Mouse (Mus musculus): ENCODE data around the gene Eci3. TPM values are rescaled to one million over a fixed set of nuclear protein-coding genes. Genes with fewer than 3 reads are reported as not detected.
"Not testable (repeated sequence)": the region's sequence is repeated elsewhere in the genome, so short reads cannot be mapped to it uniquely, and the experiment has no call there.

Eci3 gene
- polyA plus RNA-seq (2015; fragmentation: Nextera tagmentation; extraction: Ambion mirVana), result 0.29 and 0.42 TPM in 2 replicates

GRCm38 (mm10) chr13:34963511-34964397 is at the start of gene Eci3:
Gene Eci3, minus strand, starts transcription at chr13:34963810.
- Histone ChIP-seq H3K4me3 (ENCODE audit: low read length) (peak within 1 kb of the TSS; percentile 61), H3K4me1 (ENCODE audit: control insufficient read depth, insufficient read depth, low read length) (peaks cover 6% of the 10 kb centered on the region), H3K9me3 (replicated peaks; ENCODE audit: control insufficient read depth, low read length) (no peaks in the 10 kb centered on the region), H3K36me3 (ENCODE audit: control insufficient read depth, insufficient read depth) (no peaks in the 10 kb centered on the region), H3K4me2 (ENCODE audit: low read depth, low read length) (peak within 1 kb of the TSS; percentile 95), H3K27ac (ENCODE audit: low read length) (no peak within 1 kb of the TSS), H3K9ac (ENCODE audit: low read length) (peak within 1 kb of the TSS; percentile 69), H3K27me3 (ENCODE audit: control insufficient read depth, insufficient read depth, low read length) (peaks cover 8% of the 10 kb centered on the region)
- 3% methylated on average over 32 of the region's 32 CpGs for WGBS
- ATAC-seq (replicated peaks; ENCODE audit: extremely low read depth, insufficient read depth, low FRiP score), result peak; percentile 69; the same call in 1 of the 2 replicates

GRCm38 (mm10) chr13:34995925-34996324 is 32.3 kb upstream of the Eci3 start:
- Histone ChIP-seq H3K4me1 (ENCODE audit: control insufficient read depth, insufficient read depth, low read length) (peaks cover 20% of the 10 kb centered on the region), H3K9me3 (replicated peaks; ENCODE audit: control insufficient read depth, low read length) (0 out of 2 replicates have a peak, but pooled peaks cover 2% of the 10 kb centered on the region), H3K4me2 (ENCODE audit: low read depth, low read length) (no peak overlapping the region), H3K27ac (ENCODE audit: low read length) (no peak overlapping the region), H3K9ac (ENCODE audit: low read length) (no peak overlapping the region), H3K36me3 (ENCODE audit: control insufficient read depth, insufficient read depth) (no peaks in the 10 kb centered on the region), H3K27me3 (ENCODE audit: control insufficient read depth, insufficient read depth, low read length) (no peaks in the 10 kb centered on the region), H3K4me3 (ENCODE audit: low read length) (no peak overlapping the region)
- no peak for ATAC-seq (replicated peaks; ENCODE audit: extremely low read depth, insufficient read depth, low FRiP score)
- 49% methylated on average over 2 of the region's 2 CpGs for WGBS

- peak overlapping the region; percentile 87 for H3K9ac ChIP-seq (ENCODE audit: low read length)
- ATAC-seq (replicated peaks; ENCODE audit: extremely low read depth, insufficient read depth, low FRiP score), result peak; percentile 98
- H3K27ac ChIP-seq (ENCODE audit: low read length), result peak overlapping the region; percentile 90
- under 1% methylated on average over 33 of the region's 33 CpGs for WGBS
- peaks cover 20% of the 10 kb centered on the region for H3K4me1 ChIP-seq (ENCODE audit: control insufficient read depth, insufficient read depth, low read length)
- H3K36me3 ChIP-seq (ENCODE audit: control insufficient read depth, insufficient read depth), result peaks cover 9% of the 10 kb centered on the region
- H3K27me3 ChIP-seq (ENCODE audit: control insufficient read depth, insufficient read depth, low read length), result no peaks in the 10 kb centered on the region
- H3K4me2 ChIP-seq (ENCODE audit: low read depth, low read length), result peak overlapping the region; percentile 76
- H3K9me3 ChIP-seq (replicated peaks; ENCODE audit: control insufficient read depth, low read length), result 0 out of 2 replicates have a peak, but pooled peaks cover 2% of the 10 kb centered on the region
- peak overlapping the region; percentile 67 for H3K4me3 ChIP-seq (ENCODE audit: low read length)
Observed at GRCm38 (mm10) chr13:34993983-34994811, 30.6 kb upstream of the Eci3 start.

GRCm38 (mm10) chr13:34993595-34993982 is 30.0 kb upstream of the Eci3 start:
- ATAC-seq (replicated peaks; ENCODE audit: extremely low read depth, insufficient read depth, low FRiP score), result peak; percentile 42
- H3K27ac ChIP-seq (ENCODE audit: low read length), result peak overlapping the region; percentile 90
- peak overlapping the region; percentile 67 for H3K4me3 ChIP-seq (ENCODE audit: low read length)
- H3K4me2 ChIP-seq (ENCODE audit: low read depth, low read length), result peak overlapping the region; percentile 76
- WGBS, result under 1% methylated on average over 22 of the region's 22 CpGs
- H3K9ac ChIP-seq (ENCODE audit: low read length), result peak overlapping the region; percentile 87
- peaks cover 14% of the 10 kb centered on the region for H3K36me3 ChIP-seq (ENCODE audit: control insufficient read depth, insufficient read depth)
- no peaks in the 10 kb centered on the region for H3K27me3 ChIP-seq (ENCODE audit: control insufficient read depth, insufficient read depth, low read length)
- H3K4me1 ChIP-seq (ENCODE audit: control insufficient read depth, insufficient read depth, low read length), result peaks cover 20% of the 10 kb centered on the region
- 0 out of 2 replicates have a peak, but pooled peaks cover 2% of the 10 kb centered on the region for H3K9me3 ChIP-seq (replicated peaks; ENCODE audit: control insufficient read depth, low read length)

GRCm38 (mm10) chr13:34993085-34993484 is 29.5 kb upstream of the Eci3 start:
- peak overlapping the region; percentile 90; the same call in 1 of the 2 replicates for H3K27ac ChIP-seq (ENCODE audit: low read length)
- ATAC-seq (replicated peaks; ENCODE audit: extremely low read depth, insufficient read depth, low FRiP score), result no peak

GRCm38 (mm10) chr13:34991581-34992273 is 28.1 kb upstream of the Eci3 start:
- Histone ChIP-seq H3K9me3 (replicated peaks; ENCODE audit: control insufficient read depth, low read length) (0 out of 2 replicates have a peak, but pooled peaks cover 2% of the 10 kb centered on the region), H3K4me1 (ENCODE audit: control insufficient read depth, insufficient read depth, low read length) (peaks cover 20% of the 10 kb centered on the region), H3K27me3 (ENCODE audit: control insufficient read depth, insufficient read depth, low read length) (no peaks in the 10 kb centered on the region), H3K9ac (ENCODE audit: low read length) (no peak overlapping the region), H3K36me3 (ENCODE audit: control insufficient read depth, insufficient read depth) (peaks cover 32% of the 10 kb centered on the region), H3K4me3 (ENCODE audit: low read length) (no peak overlapping the region), H3K27ac (ENCODE audit: low read length) (no peak overlapping the region), H3K4me2 (ENCODE audit: low read depth, low read length) (no peak overlapping the region)
- 60% methylated on average over 4 of the region's 4 CpGs for WGBS
- ATAC-seq (replicated peaks; ENCODE audit: extremely low read depth, insufficient read depth, low FRiP score), result no peak

More at GRCm38 (mm10) chr13:34993085-34993484, 29.5 kb upstream of the Eci3 start:
- Histone ChIP-seq H3K4me1 (ENCODE audit: control insufficient read depth, insufficient read depth, low read length) (peaks cover 20% of the 10 kb centered on the region), H3K9ac (ENCODE audit: low read length) (peak overlapping the region; percentile 87), H3K4me3 (ENCODE audit: low read length) (peak overlapping the region; percentile 67), H3K27me3 (ENCODE audit: control insufficient read depth, insufficient read depth, low read length) (no peaks in the 10 kb centered on the region), H3K9me3 (replicated peaks; ENCODE audit: control insufficient read depth, low read length) (0 out of 2 replicates have a peak, but pooled peaks cover 2% of the 10 kb centered on the region), H3K36me3 (ENCODE audit: control insufficient read depth, insufficient read depth) (peaks cover 19% of the 10 kb centered on the region), H3K4me2 (ENCODE audit: low read depth, low read length) (peak overlapping the region; percentile 76)
- 66% methylated on average over 4 of the region's 4 CpGs for WGBS

- peaks cover 62% of the 10 kb centered on the region for H3K36me3 ChIP-seq (ENCODE audit: control insufficient read depth, insufficient read depth)
- 98% methylated on average over 1 of the region's 1 CpGs for WGBS
- H3K4me2 ChIP-seq (ENCODE audit: low read depth, low read length); H3K4me3 ChIP-seq (ENCODE audit: low read length); ATAC-seq (replicated peaks; ENCODE audit: extremely low read depth, insufficient read depth, low FRiP score); H3K9ac ChIP-seq (ENCODE audit: low read length); H3K27ac ChIP-seq (ENCODE audit: low read length); H3K4me1 ChIP-seq (ENCODE audit: control insufficient read depth, insufficient read depth, low read length); H3K9me3 ChIP-seq (replicated peaks; ENCODE audit: control insufficient read depth, low read length); H3K27me3 ChIP-seq (ENCODE audit: control insufficient read depth, insufficient read depth, low read length): not testable (repeated sequence)
Observed at GRCm38 (mm10) chr13:34983479-34983878, 19.9 kb upstream of the Eci3 start.

GRCm38 (mm10) chr13:34978635-34979034 is 15.0 kb upstream of the Eci3 start:
- not testable (repeated sequence) for H3K4me2 ChIP-seq (ENCODE audit: low read depth, low read length); H3K27me3 ChIP-seq (ENCODE audit: control insufficient read depth, insufficient read depth, low read length); H3K4me1 ChIP-seq (ENCODE audit: control insufficient read depth, insufficient read depth, low read length); H3K27ac ChIP-seq (ENCODE audit: low read length); ATAC-seq (replicated peaks; ENCODE audit: extremely low read depth, insufficient read depth, low FRiP score); H3K9ac ChIP-seq (ENCODE audit: low read length); H3K9me3 ChIP-seq (replicated peaks; ENCODE audit: control insufficient read depth, low read length); H3K4me3 ChIP-seq (ENCODE audit: low read length)
- 78% methylated on average over 5 of the region's 5 CpGs for WGBS
- peaks cover 42% of the 10 kb centered on the region for H3K36me3 ChIP-seq (ENCODE audit: control insufficient read depth, insufficient read depth)

Measured in heart, embryonic 16.5 days (tissue).